Mouse (Mus musculus) heart, adult 2 months (tissue): ENCODE results near the gene Ldb3. TPM values are rescaled to one million over a fixed set of nuclear protein-coding genes. Genes with fewer than 3 reads are reported as not detected.
A peak's percentile ranks its signal among the peaks of the same experiment; 100 is the strongest.

ENCODE experiments used
- DNase-seq, 2 experiments: peaks; one replicate each; pipeline ENCODE4 v3.0.0; 2021
- H3K27ac ChIP-seq: fragments of 200-600 bp; 2 replicates; pipeline ENCODE4 v1.8.1; 2022
- H3K27me3 ChIP-seq: fragments of 200-500 bp; 2 replicates; pipeline ENCODE4 v1.6.1; 2012; ENCODE audit warnings: mild to moderate bottlenecking, low read length, inconsistent platforms, mixed read lengths; ENCODE audit not compliant: control insufficient read depth, insufficient read depth
- H3K36me3 ChIP-seq: fragments of 200-500 bp; 2 replicates; pipeline ENCODE4 v1.6.1; 2012; ENCODE audit warnings: low read length, inconsistent platforms; ENCODE audit not compliant: control insufficient read depth, insufficient read depth
- H3K4me1 ChIP-seq: fragments of 200-500 bp; 2 replicates; pipeline ENCODE4 v1.6.1; 2011; ENCODE audit warnings: low read length; ENCODE audit not compliant: control insufficient read depth, insufficient read depth
- H3K4me3 ChIP-seq: fragments of 200-600 bp; 2 replicates; pipeline ENCODE4 v1.8.1; 2022
- H3K79me2 ChIP-seq: fragments of 200-500 bp; replicated peaks from 2 replicates; pipeline ENCODE4 v1.6.1; 2012; ENCODE audit warnings: mild to moderate bottlenecking, inconsistent platforms, low read length, moderate library complexity, mixed read lengths; ENCODE audit not compliant: control insufficient read depth, insufficient read depth
- H3K9ac ChIP-seq: fragments of 200-500 bp; 2 replicates; pipeline ENCODE4 v1.6.1; 2012; ENCODE audit warnings: low read depth, mild to moderate bottlenecking, control low read depth, inconsistent platforms, low read length, mixed read lengths
- CTCF ChIP-seq: fragments of 200-600 bp; IDR thresholded peaks from 2 replicates; pipeline ENCODE4 v1.8.1; 2022; ENCODE audit warnings: antibody characterized with exemption, mild to moderate bottlenecking, moderate library complexity
- EP300 ChIP-seq: fragments of 200-500 bp; IDR thresholded peaks from 2 replicates; pipeline ENCODE4 v1.6.1; 2011; ENCODE audit warnings: low read depth, low read length, control low read depth; ENCODE audit not compliant: insufficient read depth
- POLR2A ChIP-seq: fragments of 200-500 bp; IDR thresholded peaks from 2 replicates; pipeline ENCODE4 v1.6.1; 2011; ENCODE audit warnings: mild to moderate bottlenecking, low read depth, low read length, control low read depth; ENCODE audit not compliant: insufficient read depth
- WGBS: fragments of 180-500 bp; shearing (Covaris S2); methylation state at CpG from one replicate; pipeline ENCODE4 v1.1.7; 2018; 5-methylcytosine and 5-hydroxymethylcytosine counted together
- intact Hi-C: fragments of 180-260 bp; cut with DNase I; formaldehyde crosslinking; loops from one replicate; pipeline ENCODE4 v1.15.1; 2025
- polyA plus RNA-seq: library from polyadenylated mRNA; depleted of rRNA; stranded (reverse); fragments of >200 nt; gene quantifications from 2 replicates; pipeline ENCODE4 v1.2.3, GENCODE M21; 2012
- total RNA-seq, 2 experiments: library from RNA; stranded (reverse); gene quantifications; 2 replicates each; pipeline ENCODE4 v1.2.3; 2021

Gene Ldb3
- total and polyA plus RNA-seq, 3 experiments: 940 to 1,138 (median 1,084) TPM

- H3K79me2 ChIP-seq: no peaks in the 10 kb centered on the region
- intact Hi-C loops: no loop called here
- H3K4me1 ChIP-seq: peaks cover 18% of the 10 kb centered on the region
- no peak overlapping the region for H3K4me3 ChIP-seq
- H3K36me3 ChIP-seq: peaks cover 12% of the 10 kb centered on the region; the same call in 1 of the 2 replicates
- no peak overlapping the region for H3K9ac ChIP-seq
- DNase-seq: no peak
- WGBS: 67% methylated on average over 5 of the region's 5 CpGs
- H3K27ac ChIP-seq: no peak overlapping the region; the same call in 1 of the 2 replicates
- H3K27me3 ChIP-seq: no peaks in the 10 kb centered on the region
- TF ChIP-seq EP300 (no peak), CTCF (no peak), POLR2A (no peak)
These were observed 36.3 kb downstream of the Ldb3 start for GRCm38 (mm10) chr14:34552226-34552625.

DNA sequence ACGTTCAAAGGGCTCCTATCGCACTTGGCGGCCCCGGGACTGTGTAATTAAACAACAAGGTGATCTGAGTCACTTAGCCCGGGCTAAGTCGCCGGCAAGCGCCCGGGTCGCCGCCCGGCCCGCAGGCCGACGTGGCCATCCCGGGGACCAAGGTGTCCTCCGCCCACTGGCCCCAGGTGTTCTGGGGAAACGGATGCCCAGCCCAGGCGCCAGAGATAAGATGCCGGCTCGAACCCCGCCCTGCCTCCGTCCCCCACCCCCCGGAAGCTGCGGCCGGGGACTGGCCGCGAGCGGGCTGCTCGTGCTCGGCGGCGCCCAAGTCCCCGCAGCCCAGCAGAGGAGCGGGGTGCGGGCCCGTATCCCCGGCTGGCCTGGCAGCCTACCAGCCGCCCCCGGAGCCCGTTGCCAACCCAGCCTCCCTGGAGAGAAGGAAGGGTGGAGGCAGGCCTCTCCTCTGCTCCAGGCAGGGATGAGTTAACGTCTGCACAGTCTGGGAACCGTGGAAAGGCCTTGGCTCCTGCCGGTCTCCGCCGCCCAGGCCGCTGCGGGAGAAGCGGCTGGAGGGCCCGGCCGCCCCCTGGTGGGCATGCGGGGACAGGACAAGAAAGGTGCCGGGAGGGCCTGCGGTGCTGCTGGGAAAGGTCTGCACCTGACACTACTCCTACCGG lies 39.3 kb downstream of the Ldb3 start:
- Histone ChIP-seq H3K9ac (peak overlapping the region; percentile 68), H3K36me3 (peaks cover 14% of the 10 kb centered on the region), H3K27me3 (no peaks in the 10 kb centered on the region), H3K79me2 (no peaks in the 10 kb centered on the region), H3K27ac (peak overlapping the region; percentile 84), H3K4me3 (peak overlapping the region; percentile 35), H3K4me1 (peaks cover 19% of the 10 kb centered on the region)
- intact Hi-C loops: loop anchor here (1.0 to 2.0 kb wide), 3 partner anchors 44 to 177 kb away; no protein-coding TSS in a partner anchor
- WGBS: 2% methylated on average over 53 of the region's 55 CpGs
- DNase-seq: peak; percentile 85 to 86
- TF ChIP-seq EP300 (peak; percentile 21; the same call in 1 of the 2 replicates), CTCF (peak; percentile 97), POLR2A (peak; percentile 5; the same call in 1 of the 2 replicates)

- Histone ChIP-seq H3K36me3 (peaks cover 17% of the 10 kb centered on the region), H3K4me3 (peak overlapping the region; percentile 35), H3K9ac (peak overlapping the region; percentile 68), H3K4me1 (peaks cover 16% of the 10 kb centered on the region), H3K79me2 (no peaks in the 10 kb centered on the region), H3K27ac (peak overlapping the region; percentile 84), H3K27me3 (no peaks in the 10 kb centered on the region)
- WGBS: 6% methylated on average over 27 of the region's 27 CpGs
- TF ChIP-seq POLR2A (peak; percentile 42; the same call in 1 of the 2 replicates), EP300 (peak; percentile 51), CTCF (no peak)
- DNase-seq: peak; percentile 78 to 79
- intact Hi-C loops: loop anchor here (1.0 to 2.0 kb wide), 3 partner anchors 44 to 176 kb away; no protein-coding TSS in a partner anchor
These were observed 40.0 kb downstream of the Ldb3 start for GRCm38 (mm10) chr14:34548391-34549001.

- Histone ChIP-seq H3K79me2 (no peaks in the 10 kb centered on the region), H3K9ac (no peak overlapping the region), H3K4me3 (no peak overlapping the region), H3K27me3 (no peaks in the 10 kb centered on the region), H3K4me1 (peaks cover 14% of the 10 kb centered on the region), H3K36me3 (peaks cover 30% of the 10 kb centered on the region), H3K27ac (peak overlapping the region; percentile 93)
- no peak for TF ChIP-seq CTCF
- TF ChIP-seq POLR2A: peak; percentile 40; the same call in 1 of the 2 replicates
- peak; percentile 70 for TF ChIP-seq EP300
- intact Hi-C loops: no loop called here
- 41% methylated on average over 2 of the region's 2 CpGs for WGBS
- peak in 1 of 2 experiments; percentile 53 for DNase-seq
These were observed 43.9 kb downstream of the Ldb3 start for GRCm38 (mm10) chr14:34544545-34544944.

- Histone ChIP-seq H3K4me1 (peaks cover 14% of the 10 kb centered on the region), H3K9ac (peak overlapping the region; percentile 41), H3K4me3 (no peak overlapping the region), H3K27ac (peak overlapping the region; percentile 93), H3K36me3 (peaks cover 30% of the 10 kb centered on the region), H3K79me2 (no peaks in the 10 kb centered on the region), H3K27me3 (no peaks in the 10 kb centered on the region)
- intact Hi-C loops: no loop called here
- peak in 1 of 2 experiments; percentile 38 for DNase-seq
- 75% methylated on average over 6 of the region's 6 CpGs for WGBS
- no peak for TF ChIP-seq POLR2A
- TF ChIP-seq EP300: no peak
- TF ChIP-seq CTCF: no peak
These were observed 44.5 kb downstream of the Ldb3 start for GRCm38 (mm10) chr14:34544001-34544400.
